Comparison of ENCODE assay signal across 13 mouse cellular contexts in the genomic region with DNA sequence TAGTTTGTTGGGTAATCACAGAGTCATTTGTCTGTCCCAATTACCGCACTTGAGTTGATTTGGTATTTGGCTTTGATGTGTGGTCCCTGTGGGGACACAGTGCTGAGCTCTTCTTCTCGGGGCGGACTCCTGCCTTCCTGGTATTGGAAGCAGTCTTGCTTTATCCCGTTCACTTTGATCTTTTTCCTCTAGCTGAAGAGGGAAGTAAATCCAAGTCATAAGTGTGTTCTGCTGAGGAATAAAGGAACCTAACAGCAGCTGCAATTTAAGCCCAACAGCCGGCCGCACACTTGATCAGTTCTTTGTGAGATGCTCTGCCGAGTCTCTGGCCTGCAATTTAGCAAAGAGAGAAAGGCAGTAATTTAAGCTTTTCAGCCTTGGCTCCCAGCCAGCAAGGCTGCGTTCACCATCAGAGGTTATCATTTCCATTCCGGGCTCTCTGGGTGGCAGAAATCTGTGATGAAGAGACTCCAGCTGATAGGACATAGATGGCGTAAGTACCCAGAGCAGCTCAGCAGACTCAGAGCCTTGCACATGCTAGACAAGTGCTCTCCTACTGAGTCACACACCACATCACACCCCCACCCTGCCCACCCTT. TPM values are rescaled to one million over a fixed set of nuclear protein-coding genes. Genes with fewer than 3 reads are reported as not detected.
DNase-seq lines count a peak whose midpoint lies in the region; ATAC-seq and TF ChIP-seq lines count a peak whose summit lies in the region.
"Had no signal": no experiment of that assay in that cellular context is flagged by ENCODE, and none has a peak within 500 bp of the region (broad histone marks: within the 10 kb centered on the region; RNA-seq: fewer than 3 reads in every experiment).

No protein-coding gene starts in this region.

- H3K4me3 ChIP-seq in hindbrain, embryonic 12.5 days, result no peak overlapping the region
- no peak overlapping the region for H3K4me3 ChIP-seq in hindbrain, embryonic 16.5 days (ENCODE audit: low read length)
- no peak overlapping the region for H3K4me3 ChIP-seq in forebrain, postnatal 0 days (ENCODE audit: low read depth, low read length)
- H3K4me3 ChIP-seq: embryonic facial prominence, embryonic 13.5 days; limb, embryonic 12.5 days had no signal

- no peak overlapping the region for H3K4me2 ChIP-seq in hindbrain, embryonic 12.5 days (replicated peaks)
- H3K4me2 ChIP-seq in hindbrain, embryonic 16.5 days (ENCODE audit: low read length), result no peak overlapping the region
- H3K4me2 ChIP-seq in forebrain, postnatal 0 days (ENCODE audit: low read depth), result no peak overlapping the region
- H3K4me2 ChIP-seq: embryonic facial prominence, embryonic 13.5 days; limb, embryonic 12.5 days had no signal

- WGBS in hindbrain, embryonic 12.5 days, result 78% methylated on average over 10 of the region's 10 CpGs
- 46% methylated on average over 10 of the region's 10 CpGs for WGBS in hindbrain, embryonic 16.5 days
- 25% methylated on average over 10 of the region's 10 CpGs for WGBS in forebrain, postnatal 0 days

- no peaks in the 10 kb centered on the region for H3K9me3 ChIP-seq in hindbrain, embryonic 12.5 days (replicated peaks)
- H3K9me3 ChIP-seq in hindbrain, embryonic 16.5 days (ENCODE audit: control insufficient read depth, low read length), result no peaks in the 10 kb centered on the region
- no peaks in the 10 kb centered on the region for H3K9me3 ChIP-seq in forebrain, postnatal 0 days (ENCODE audit: low read length)
- H3K9me3 ChIP-seq: embryonic facial prominence, embryonic 13.5 days; limb, embryonic 12.5 days had no signal

- no peaks in the 10 kb centered on the region for H3K27me3 ChIP-seq in hindbrain, embryonic 12.5 days
- H3K27me3 ChIP-seq in hindbrain, embryonic 16.5 days (replicated peaks; ENCODE audit: control insufficient read depth, insufficient read depth, low read length), result no peaks in the 10 kb centered on the region
- H3K27me3 ChIP-seq in forebrain, postnatal 0 days (ENCODE audit: insufficient read depth, low read length), result no peaks in the 10 kb centered on the region
- H3K27me3 ChIP-seq: embryonic facial prominence, embryonic 13.5 days; limb, embryonic 12.5 days had no signal

- ATAC-seq in hindbrain, embryonic 12.5 days (ENCODE audit: low FRiP score), result no peak
- ATAC-seq in hindbrain, embryonic 16.5 days, result no peak
- peak; percentile 89 for ATAC-seq in forebrain, postnatal 0 days

- DNase-seq in right cerebral cortex, postnatal 14 days, result peak; percentile 36
- no peak for DNase-seq in right cerebral cortex, adult 18-20 months
- peak; percentile 76 for DNase-seq in forebrain, postnatal 0 days
- peak; percentile 30 for DNase-seq in retina, embryonic 14.5 days (ENCODE audit: low spot score)
- DNase-seq in B cell, adult 2 months, result no peak
- no peak for DNase-seq in heart, adult 8-10 months (ENCODE audit: low spot score)
- DNase-seq: cerebellum, adult 11-12 months; right cerebral cortex, postnatal 25 days; thymus, postnatal 25 days had no signal

- peaks cover 64% of the 10 kb centered on the region for H3K36me3 ChIP-seq in hindbrain, embryonic 12.5 days
- H3K36me3 ChIP-seq in hindbrain, embryonic 16.5 days (ENCODE audit: control insufficient read depth, insufficient read depth, low read length), result peaks cover 30% of the 10 kb centered on the region
- H3K36me3 ChIP-seq in forebrain, postnatal 0 days (ENCODE audit: insufficient read depth), result peaks cover 55% of the 10 kb centered on the region

- H3K9ac ChIP-seq in hindbrain, embryonic 12.5 days, result no peak overlapping the region
- no peak overlapping the region for H3K9ac ChIP-seq in hindbrain, embryonic 16.5 days (ENCODE audit: low read depth, low read length)
- no peak overlapping the region for H3K9ac ChIP-seq in forebrain, postnatal 0 days
- H3K9ac ChIP-seq: embryonic facial prominence, embryonic 13.5 days; limb, embryonic 12.5 days had no signal

- 0 out of 2 replicates have a peak overlapping the region, but pooled peaks have one; percentile 17 for H3K27ac ChIP-seq in hindbrain, embryonic 12.5 days
- no peak overlapping the region for H3K27ac ChIP-seq in hindbrain, embryonic 16.5 days (ENCODE audit: low read depth, low read length)
- peak overlapping the region; percentile 66 for H3K27ac ChIP-seq in forebrain, postnatal 0 days (ENCODE audit: low read depth, low read length)
- H3K27ac ChIP-seq: limb, embryonic 12.5 days had no signal

- no peak for TF ChIP-seq CTCF in forebrain, postnatal 0 days (IDR thresholded peaks at IDR 0.05; ENCODE audit: low read depth)

- no peaks in the 10 kb centered on the region for H3K4me1 ChIP-seq in hindbrain, embryonic 12.5 days
- H3K4me1 ChIP-seq in hindbrain, embryonic 16.5 days (ENCODE audit: control insufficient read depth, insufficient read depth, low read depth, low read length), result no peaks in the 10 kb centered on the region
- no peaks in the 10 kb centered on the region for H3K4me1 ChIP-seq in forebrain, postnatal 0 days (ENCODE audit: insufficient read depth)
- H3K4me1 ChIP-seq: limb, embryonic 12.5 days had no signal

RNA-seq across cellular contexts. Expression of a gene that starts 14.1 kb away (rescaled TPM):
- 193 and 196 TPM in 2 replicates for polyA plus RNA-seq in hindbrain, embryonic 12.5 days (2016; fragmentation: Nextera tagmentation; extraction: Ambion mirVana)
- polyA plus RNA-seq in hindbrain, embryonic 16.5 days (2015; fragmentation: Nextera tagmentation; extraction: Ambion mirVana), result 207 and 226 TPM in 2 replicates
- 137 and 157 TPM in 2 replicates for total RNA-seq in forebrain, postnatal 0 days (2014; rRNA removed)
- 201 and 219 TPM in 2 replicates for polyA plus RNA-seq in forebrain, postnatal 0 days (2015; fragmentation: Nextera tagmentation; extraction: Ambion mirVana)
- total RNA-seq in heart, adult 8-10 months (2022), result 10 to 100 TPM; 71.2 to 81.2 (median 74.4) TPM

RNA-seq across cellular contexts. Expression of a gene that starts 17.6 kb away (rescaled TPM):
- 234 and 235 TPM in 2 replicates for polyA plus RNA-seq in hindbrain, embryonic 12.5 days (2016; fragmentation: Nextera tagmentation; extraction: Ambion mirVana)
- polyA plus RNA-seq in hindbrain, embryonic 16.5 days (2015; fragmentation: Nextera tagmentation; extraction: Ambion mirVana), result 204 and 210 TPM in 2 replicates
- 188 and 221 TPM in 2 replicates for total RNA-seq in forebrain, postnatal 0 days (2014; rRNA removed)
- polyA plus RNA-seq in forebrain, postnatal 0 days (2015; fragmentation: Nextera tagmentation; extraction: Ambion mirVana), result 208 and 213 TPM in 2 replicates
- 100 to 1,000 TPM; 159 to 182 (median 170) TPM for total RNA-seq in heart, adult 8-10 months (2022)

RNA-seq across cellular contexts. Expression of a gene that starts 32.8 kb away (rescaled TPM):
- polyA plus RNA-seq in hindbrain, embryonic 12.5 days (2016; fragmentation: Nextera tagmentation; extraction: Ambion mirVana), result 36.5 and 37.4 TPM in 2 replicates
- 24.5 and 25.0 TPM in 2 replicates for polyA plus RNA-seq in hindbrain, embryonic 16.5 days (2015; fragmentation: Nextera tagmentation; extraction: Ambion mirVana)
- 50.5 and 56.8 TPM in 2 replicates for total RNA-seq in forebrain, postnatal 0 days (2014; rRNA removed)
- 34.0 and 34.4 TPM in 2 replicates for polyA plus RNA-seq in forebrain, postnatal 0 days (2015; fragmentation: Nextera tagmentation; extraction: Ambion mirVana)
- total RNA-seq in heart, adult 8-10 months (2022), result 10 to 100 TPM; 21.8 to 24.1 (median 23.6) TPM

RNA-seq across cellular contexts. Expression of a gene that starts 52.6 kb away (rescaled TPM):
- polyA plus RNA-seq in hindbrain, embryonic 12.5 days (2016; fragmentation: Nextera tagmentation; extraction: Ambion mirVana), result 6.3 and 7.5 TPM in 2 replicates
- polyA plus RNA-seq in hindbrain, embryonic 16.5 days (2015; fragmentation: Nextera tagmentation; extraction: Ambion mirVana), result 15.8 and 19.2 TPM in 2 replicates
- 11.5 and 13.0 TPM in 2 replicates for total RNA-seq in forebrain, postnatal 0 days (2014; rRNA removed)
- polyA plus RNA-seq in forebrain, postnatal 0 days (2015; fragmentation: Nextera tagmentation; extraction: Ambion mirVana), result 8.4 and 11.7 TPM in 2 replicates
- total RNA-seq in heart, adult 8-10 months (2022), result 10 to 100 TPM; 21.1 to 29.9 (median 25.6) TPM

Comparison
In these comparisons a context has a peak if more than half of its experiments do, and no peak if none do; other contexts are left out.
1. DNase-seq: peak in right cerebral cortex, postnatal 14 days (single experiment), forebrain, postnatal 0 days (single experiment) and retina, embryonic 14.5 days (single experiment); none in right cerebral cortex, adult 18-20 months (single experiment), B cell, adult 2 months (0 of 2) and heart, adult 8-10 months (single experiment).